Mouse (Mus musculus): ENCODE data around the gene Asic3.

GRCm38 (mm10) chr5:24405389-24405876, 7.8 kb upstream of the Asic3 start:
- TF ChIP-seq POLR2A (IDR thresholded peaks at IDR 0.05; ENCODE audit: low read depth, low read length) (no peak), CTCF (IDR thresholded peaks at IDR 0.05; ENCODE audit: borderline replicate concordance, insufficient read depth, low read length) (no peak)

Data from embryonic fibroblast, embryonic 13.5 days (primary cell).